Mouse (Mus musculus): Measurements from ENCODE around the gene Cx3cr1. TPM values are rescaled to one million over a fixed set of nuclear protein-coding genes. Genes with fewer than 3 reads are reported as not detected.

Cx3cr1 gene
- polyA plus RNA-seq, 1 experiment from 2014 or later = 7.5 TPM

DNA sequence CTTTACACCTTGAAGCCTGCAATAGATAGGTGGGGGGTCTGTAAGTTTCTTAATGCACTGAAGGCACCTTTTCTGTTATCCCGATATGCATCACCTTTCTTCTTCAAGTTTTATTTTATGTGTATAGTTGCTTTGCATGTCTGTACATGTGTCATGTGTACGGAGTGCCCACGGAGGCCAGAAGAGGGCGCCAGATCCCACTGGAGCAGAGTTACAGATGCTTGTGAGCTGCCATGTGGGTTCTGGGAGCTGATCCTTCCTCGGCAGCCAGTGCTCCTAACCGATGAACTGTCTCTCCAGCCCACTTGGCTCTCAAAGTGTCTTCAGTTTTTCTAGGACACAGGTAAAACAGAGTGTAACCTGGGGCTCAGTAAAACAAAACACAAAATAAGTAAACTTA is 11.6 kb upstream of the Cx3cr1 start:
- Histone ChIP-seq H3K9me3 (replicated peaks) (no peaks in the 10 kb centered on the region), H3K27me3 (no peaks in the 10 kb centered on the region), H3K4me2 (no peak overlapping the region), H3K27ac (no peak overlapping the region), H3K4me3 (no peak overlapping the region), H3K36me3 (no peaks in the 10 kb centered on the region), H3K4me1 (replicated peaks) (no peaks in the 10 kb centered on the region), H3K9ac (no peak overlapping the region)
- WGBS = 71% methylated on average over 6 of the region's 6 CpGs
- ATAC-seq (replicated peaks; ENCODE audit: insufficient number of reproducible peaks, insufficient read depth, low FRiP score, low read depth) = no peak

GRCm38 (mm10) chr9:120080546-120081108 is 10.9 kb upstream of the Cx3cr1 start:
- ATAC-seq (replicated peaks; ENCODE audit: insufficient number of reproducible peaks, insufficient read depth, low FRiP score, low read depth) = no peak
- Histone ChIP-seq H3K4me3 (no peak overlapping the region), H3K9me3 (replicated peaks) (no peaks in the 10 kb centered on the region), H3K27ac (no peak overlapping the region), H3K27me3 (no peaks in the 10 kb centered on the region), H3K36me3 (no peaks in the 10 kb centered on the region), H3K4me1 (replicated peaks) (no peaks in the 10 kb centered on the region), H3K9ac (no peak overlapping the region), H3K4me2 (no peak overlapping the region)
- WGBS = 75% methylated on average over 8 of the region's 8 CpGs

GRCm38 (mm10) chr9:120079901-120080300 is 10.2 kb upstream of the Cx3cr1 start:
- Histone ChIP-seq H3K4me1 (replicated peaks) (no peaks in the 10 kb centered on the region), H3K36me3 (no peaks in the 10 kb centered on the region), H3K9me3 (replicated peaks) (no peaks in the 10 kb centered on the region), H3K27me3 (no peaks in the 10 kb centered on the region), H3K27ac (no peak overlapping the region), H3K9ac (no peak overlapping the region), H3K4me2 (no peak overlapping the region), H3K4me3 (no peak overlapping the region)
- no peak for ATAC-seq (replicated peaks; ENCODE audit: insufficient number of reproducible peaks, insufficient read depth, low FRiP score, low read depth)
- 61% methylated on average over 7 of the region's 7 CpGs for WGBS

DNA sequence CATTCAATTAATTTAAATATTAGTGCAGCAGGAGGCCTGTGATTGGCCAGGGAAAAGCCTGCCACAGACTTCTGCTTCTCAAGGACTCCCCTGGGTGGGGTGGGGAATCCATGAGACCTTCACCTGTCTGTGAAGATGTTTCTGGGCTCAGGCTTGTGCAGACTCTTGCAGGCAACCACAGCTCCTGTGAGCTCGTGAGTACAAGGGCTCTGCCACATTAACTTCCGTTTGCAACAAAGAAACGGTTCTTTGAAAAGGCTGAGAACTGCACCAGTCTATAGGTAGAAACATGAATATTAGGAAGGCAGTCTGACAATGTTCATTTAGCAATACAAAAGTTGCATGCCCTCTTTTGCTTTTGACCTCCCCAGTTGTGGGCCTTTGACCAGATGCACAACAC is 8.6 kb upstream of the Cx3cr1 start:
- Histone ChIP-seq H3K4me2 (no peak overlapping the region), H3K27me3 (no peaks in the 10 kb centered on the region), H3K9ac (no peak overlapping the region), H3K9me3 (replicated peaks) (no peaks in the 10 kb centered on the region), H3K4me1 (replicated peaks) (no peaks in the 10 kb centered on the region), H3K36me3 (no peaks in the 10 kb centered on the region), H3K4me3 (no peak overlapping the region), H3K27ac (no peak overlapping the region)
- no peak for ATAC-seq (replicated peaks; ENCODE audit: insufficient number of reproducible peaks, insufficient read depth, low FRiP score, low read depth)
- 72% methylated on average over 3 of the region's 3 CpGs for WGBS

DNA sequence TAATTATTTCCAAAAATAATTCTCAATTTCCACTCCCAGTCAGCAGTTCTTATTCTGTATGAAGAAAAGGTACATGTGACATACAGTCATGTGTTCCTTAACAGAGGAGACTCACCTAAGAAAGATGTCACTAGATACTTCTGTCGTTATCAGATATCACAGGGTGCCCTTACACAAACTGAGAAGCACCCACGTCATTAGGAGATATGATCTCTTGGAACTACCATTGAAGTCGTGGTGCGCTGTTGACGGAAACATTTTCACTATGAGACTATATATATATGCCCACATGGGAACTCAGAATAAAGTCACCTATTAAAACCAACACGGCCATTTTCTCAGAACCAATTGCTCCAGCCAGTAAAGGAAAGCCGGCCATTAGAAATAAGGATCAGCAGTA is 4.8 kb upstream of the Cx3cr1 start:
- H3K9me3 ChIP-seq (replicated peaks) = no peaks in the 10 kb centered on the region
- no peaks in the 10 kb centered on the region for H3K36me3 ChIP-seq
- no peaks in the 10 kb centered on the region for H3K27me3 ChIP-seq
- H3K4me3 ChIP-seq = no peak overlapping the region
- no peak overlapping the region for H3K9ac ChIP-seq
- ATAC-seq (replicated peaks; ENCODE audit: insufficient number of reproducible peaks, insufficient read depth, low FRiP score, low read depth) = no peak
- WGBS = 76% methylated on average over 7 of the region's 7 CpGs
- H3K27ac ChIP-seq = no peak overlapping the region
- H3K4me1 ChIP-seq (replicated peaks) = peaks cover 2% of the 10 kb centered on the region; the same call in 1 of the 2 replicates
- H3K4me2 ChIP-seq = no peak overlapping the region

DNA sequence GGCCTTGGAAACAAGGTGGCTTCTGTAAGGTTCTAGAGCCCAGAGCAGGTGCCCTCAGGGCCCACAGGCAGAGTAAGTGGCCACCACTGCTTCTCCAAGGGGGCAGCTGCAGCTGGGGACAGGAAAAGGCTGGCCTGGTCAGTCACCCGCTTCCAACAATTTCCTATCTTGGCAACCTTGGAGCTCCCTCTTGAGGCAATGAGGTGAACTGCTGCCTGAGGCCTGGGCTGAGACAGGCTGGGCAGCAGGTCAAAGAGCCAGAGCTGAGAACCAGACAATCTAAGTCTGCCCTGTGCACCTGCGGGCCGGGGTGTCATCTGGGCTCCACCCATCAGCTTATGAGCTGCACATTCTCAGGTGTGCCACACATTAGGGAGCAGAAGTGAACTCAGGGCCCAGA is 3.5 kb upstream of the Cx3cr1 start:
- Histone ChIP-seq H3K4me1 (replicated peaks) (peaks cover 2% of the 10 kb centered on the region; the same call in 1 of the 2 replicates), H3K9ac (no peak overlapping the region), H3K9me3 (replicated peaks) (no peaks in the 10 kb centered on the region), H3K4me2 (no peak overlapping the region), H3K36me3 (no peaks in the 10 kb centered on the region), H3K27ac (no peak overlapping the region), H3K4me3 (no peak overlapping the region), H3K27me3 (no peaks in the 10 kb centered on the region)
- peak; percentile 47; the same call in 1 of the 2 replicates for ATAC-seq (replicated peaks; ENCODE audit: insufficient number of reproducible peaks, insufficient read depth, low FRiP score, low read depth)
- 15% methylated on average over 3 of the region's 3 CpGs for WGBS

DNA sequence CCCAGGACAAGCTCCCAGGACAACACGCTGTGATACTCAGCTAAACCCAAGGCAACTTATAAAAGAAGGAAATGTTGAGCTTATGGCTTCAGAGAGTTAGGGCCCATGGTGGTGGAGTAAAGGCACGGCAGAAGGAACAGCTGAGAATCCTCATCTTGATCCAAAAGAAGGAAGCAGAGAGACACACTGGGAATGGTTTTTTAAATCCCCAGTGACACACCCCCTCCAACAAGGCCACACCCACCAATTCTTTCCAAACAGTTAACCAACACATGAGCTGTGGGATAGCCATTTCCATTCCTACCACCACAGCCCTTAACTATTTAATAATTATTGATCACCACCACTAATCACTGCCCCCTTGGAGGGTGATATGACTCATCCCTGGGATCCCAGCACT is 1.6 kb upstream of the Cx3cr1 start:
- Histone ChIP-seq H3K9me3 (replicated peaks) (no peaks in the 10 kb centered on the region), H3K27me3 (no peaks in the 10 kb centered on the region), H3K36me3 (no peaks in the 10 kb centered on the region), H3K27ac (no peak overlapping the region), H3K9ac (no peak overlapping the region), H3K4me3 (no peak overlapping the region), H3K4me2 (no peak overlapping the region), H3K4me1 (replicated peaks) (peaks cover 2% of the 10 kb centered on the region; the same call in 1 of the 2 replicates)
- 79% methylated on average over 2 of the region's 2 CpGs for WGBS
- no peak for ATAC-seq (replicated peaks; ENCODE audit: insufficient number of reproducible peaks, insufficient read depth, low FRiP score, low read depth)

GRCm38 (mm10) chr9:120068047-120068446 is 1.6 kb downstream of the Cx3cr1 start:
- 47% methylated on average over 10 of the region's 10 CpGs for WGBS
- no peak for ATAC-seq (replicated peaks; ENCODE audit: insufficient number of reproducible peaks, insufficient read depth, low FRiP score, low read depth)
- H3K9me3 ChIP-seq (replicated peaks) = no peaks in the 10 kb centered on the region
- no peak overlapping the region for H3K4me3 ChIP-seq
- no peak overlapping the region for H3K9ac ChIP-seq
- no peaks in the 10 kb centered on the region for H3K27me3 ChIP-seq
- H3K27ac ChIP-seq = no peak overlapping the region
- H3K36me3 ChIP-seq = no peaks in the 10 kb centered on the region
- H3K4me1 ChIP-seq (replicated peaks) = peaks cover 2% of the 10 kb centered on the region; the same call in 1 of the 2 replicates
- no peak overlapping the region for H3K4me2 ChIP-seq

DNA sequence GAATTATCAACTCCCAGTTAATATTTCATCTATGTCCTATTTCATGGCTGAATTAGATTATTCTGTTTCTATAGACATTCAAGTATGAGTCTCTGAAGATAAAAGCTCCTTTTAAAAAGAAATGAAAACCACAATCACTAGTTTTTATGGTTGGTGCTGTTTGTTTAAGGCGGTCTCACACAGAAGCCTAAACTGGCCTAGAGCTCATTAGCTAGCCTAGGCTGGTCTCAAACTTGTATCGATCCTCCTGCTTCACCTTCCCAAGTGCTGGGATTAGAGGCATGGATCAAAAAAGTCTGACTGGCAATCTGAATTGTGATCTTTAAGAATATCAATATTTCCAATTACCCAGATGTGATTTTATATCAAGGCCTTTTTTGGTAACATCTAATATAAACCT is 2.1 kb downstream of the Cx3cr1 start:
- Histone ChIP-seq H3K9ac (no peak overlapping the region), H3K4me1 (replicated peaks) (no peaks in the 10 kb centered on the region), H3K27ac (no peak overlapping the region), H3K4me3 (no peak overlapping the region), H3K9me3 (replicated peaks) (no peaks in the 10 kb centered on the region), H3K4me2 (no peak overlapping the region), H3K27me3 (no peaks in the 10 kb centered on the region), H3K36me3 (no peaks in the 10 kb centered on the region)
- no peak for ATAC-seq (replicated peaks; ENCODE audit: insufficient number of reproducible peaks, insufficient read depth, low FRiP score, low read depth)
- 76% methylated on average over 2 of the region's 2 CpGs for WGBS

DNA sequence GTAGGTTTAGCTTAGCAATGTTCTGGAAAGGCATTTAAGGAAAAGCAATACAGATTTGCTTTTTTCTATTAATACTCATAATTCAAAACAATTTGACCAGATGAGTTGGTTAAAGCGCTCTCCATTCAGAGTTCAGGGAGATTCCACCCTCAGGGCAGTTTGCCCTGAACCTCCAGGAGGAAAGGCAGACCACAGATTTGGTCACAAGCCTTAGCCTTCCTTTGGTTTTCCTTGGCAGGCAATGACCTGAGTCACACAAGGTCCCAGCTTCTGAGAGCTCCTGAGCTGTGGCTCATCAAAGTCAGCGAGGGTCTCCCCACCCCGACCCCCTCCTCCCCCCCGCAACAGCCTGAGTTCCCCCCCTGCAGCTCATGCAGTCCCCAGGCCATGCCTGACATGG is 5.4 kb downstream of the Cx3cr1 start:
- no peaks in the 10 kb centered on the region for H3K36me3 ChIP-seq
- 67% methylated on average over 4 of the region's 4 CpGs for WGBS
- no peak overlapping the region for H3K4me2 ChIP-seq
- H3K9ac ChIP-seq = no peak overlapping the region
- H3K27ac ChIP-seq = no peak overlapping the region
- H3K4me1 ChIP-seq (replicated peaks) = no peaks in the 10 kb centered on the region
- H3K9me3 ChIP-seq (replicated peaks) = no peaks in the 10 kb centered on the region
- no peaks in the 10 kb centered on the region for H3K27me3 ChIP-seq
- ATAC-seq (replicated peaks; ENCODE audit: insufficient number of reproducible peaks, insufficient read depth, low FRiP score, low read depth) = no peak
- H3K4me3 ChIP-seq = no peak overlapping the region

- whole genome bisulfite sequencing = 63% methylated on average over 3 of the region's 3 CpGs
- no peaks in the 10 kb centered on the region for H3K27me3 ChIP-seq
- no peak for ATAC-seq (replicated peaks; ENCODE audit: insufficient number of reproducible peaks, insufficient read depth, low FRiP score, low read depth)
Measured at GRCm38 (mm10) chr9:120058730-120059129, 10.9 kb downstream of the Cx3cr1 start.

DNA sequence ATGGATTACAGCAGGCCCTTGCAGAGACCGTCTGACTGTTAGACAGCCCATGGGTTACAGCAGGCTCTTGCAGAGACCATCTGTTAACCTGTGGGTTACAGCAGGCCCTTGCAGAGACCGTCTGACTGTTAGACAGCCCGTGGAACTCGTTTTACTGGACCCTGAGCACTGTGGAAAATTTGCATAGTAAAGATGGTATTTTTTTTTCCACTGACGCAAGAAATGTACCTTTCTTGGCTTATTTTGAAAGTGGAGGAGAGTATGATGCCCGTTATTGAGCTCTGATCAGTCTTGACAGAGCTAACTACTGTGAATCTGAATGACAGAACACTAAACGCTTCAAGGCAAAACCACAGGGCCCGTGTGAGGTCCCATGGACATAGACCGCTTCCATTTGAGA is 13.5 kb downstream of the Cx3cr1 start:
- no peaks in the 10 kb centered on the region for H3K36me3 ChIP-seq
- no peak overlapping the region for H3K4me2 ChIP-seq
- no peak overlapping the region for H3K27ac ChIP-seq
- no peaks in the 10 kb centered on the region for H3K9me3 ChIP-seq (replicated peaks)
- 73% methylated on average over 9 of the region's 9 CpGs for WGBS
- no peak overlapping the region for H3K9ac ChIP-seq
- ATAC-seq (replicated peaks; ENCODE audit: insufficient number of reproducible peaks, insufficient read depth, low FRiP score, low read depth) = no peak
- no peaks in the 10 kb centered on the region for H3K4me1 ChIP-seq (replicated peaks)
- H3K4me3 ChIP-seq = no peak overlapping the region
- no peaks in the 10 kb centered on the region for H3K27me3 ChIP-seq

More at GRCm38 (mm10) chr9:120058730-120059129, 10.9 kb downstream of the Cx3cr1 start:
- no peak overlapping the region for H3K9ac ChIP-seq
- H3K4me3 ChIP-seq = no peak overlapping the region
- H3K27ac ChIP-seq = no peak overlapping the region
- no peak overlapping the region for H3K4me2 ChIP-seq
- no peaks in the 10 kb centered on the region for H3K4me1 ChIP-seq (replicated peaks)
- no peaks in the 10 kb centered on the region for H3K9me3 ChIP-seq (replicated peaks)
- no peaks in the 10 kb centered on the region for H3K36me3 ChIP-seq
